Comparison of ENCODE assay signal across 15 mouse cellular contexts in the genomic region with DNA sequence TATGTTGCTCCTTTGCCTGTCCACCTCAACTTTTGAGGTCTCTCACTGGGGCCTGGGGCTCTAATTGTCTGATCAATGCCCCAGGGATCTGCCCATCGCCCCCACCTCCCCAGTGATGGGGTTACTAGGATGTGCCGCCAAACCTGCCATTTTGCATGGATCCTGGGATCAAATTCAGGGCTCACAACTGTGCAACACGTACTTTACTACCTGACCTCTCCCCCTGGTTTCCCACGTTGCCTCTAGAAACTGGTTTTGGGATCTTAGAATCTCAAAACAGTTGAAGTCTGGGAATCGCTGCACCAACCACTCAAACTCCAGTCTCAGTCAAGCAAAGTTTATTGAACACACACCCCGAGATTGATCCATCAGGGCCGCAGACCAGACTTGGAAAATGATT.
"Had no signal": no experiment of that assay in that cellular context is flagged by ENCODE, and none has a peak within 500 bp of the region (broad histone marks: within the 10 kb centered on the region; RNA-seq: fewer than 3 reads in every experiment).

No protein-coding gene starts in this region.

- H3K4me1 ChIP-seq: neural tube, embryonic 13.5 days; neural tube, embryonic 15.5 days; stomach, embryonic 15.5 days had no signal

- H3K27me3 ChIP-seq: neural tube, embryonic 13.5 days; neural tube, embryonic 15.5 days; stomach, embryonic 15.5 days had no signal

- H3K4me3 ChIP-seq: neural tube, embryonic 13.5 days; neural tube, embryonic 15.5 days; stomach, embryonic 15.5 days had no signal

- H3K36me3 ChIP-seq: stomach, embryonic 15.5 days had no signal

- H3K9me3 ChIP-seq: neural tube, embryonic 13.5 days; neural tube, embryonic 15.5 days; stomach, embryonic 15.5 days had no signal

- DNase-seq: right cerebral cortex, adult 18-20 months; right cerebral cortex, postnatal 14 days; right cerebral cortex, postnatal 25 days; right cerebral cortex, postnatal 4 days; spleen, adult 18-20 months; thymus, adult 18-20 months; thymus, adult 2 months; thymus, postnatal 14 days; thymus, postnatal 25 days; thymus, postnatal 36 days; thymus, postnatal 4 days had no signal

- H3K9ac ChIP-seq: neural tube, embryonic 13.5 days; neural tube, embryonic 15.5 days; stomach, embryonic 15.5 days had no signal

- H3K27ac ChIP-seq: neural tube, embryonic 13.5 days; neural tube, embryonic 15.5 days; stomach, embryonic 15.5 days; stomach, postnatal 0 days had no signal

- H3K4me2 ChIP-seq: neural tube, embryonic 13.5 days; neural tube, embryonic 15.5 days; stomach, embryonic 15.5 days had no signal
